Mouse (Mus musculus): ENCODE results near the gene Ndrg4. TPM values are rescaled to one million over a fixed set of nuclear protein-coding genes. Genes with fewer than 3 reads are reported as not detected.

The Ndrg4 gene
- polyA plus RNA-seq, 1 experiment from 2014 or later: 20.6 TPM

GRCm38 (mm10) chr8:95764133-95764532 is 87.4 kb downstream of the Ndrg4 start:
- 95% methylated on average over 1 of the region's 1 CpGs for WGBS
- Histone ChIP-seq H3K36me3 (replicated peaks) (peaks cover 100% of the 10 kb centered on the region), H3K27me3 (replicated peaks; ENCODE audit: low read depth, poor library complexity, severe bottlenecking) (no peaks in the 10 kb centered on the region), H3K4me1 (no peaks in the 10 kb centered on the region), H3K9me3 (no peaks in the 10 kb centered on the region), H3K4me3 (no peak overlapping the region), H3K27ac (replicated peaks) (no peak overlapping the region)
- no peak for DNase-seq (ENCODE audit: low spot score)

Small RNA genes lying within 50 kb of the gene (microRNA-seq; reads per million reads assigned to microRNA genes)
- gene Mir7073: 1.2 reads per million

Other genes starting within 250 kb of the Ndrg4 start
- 141 and 148 TPM in 2 replicates for gene Cfap20, start 242.1 kb upstream of the Ndrg4 start, polyA plus RNA-seq (2016; fragmentation: Nextera tagmentation; extraction: Ambion mirVana)
- gene Csnk2a2, start 186.9 kb upstream of the Ndrg4 start, polyA plus RNA-seq (2016; fragmentation: Nextera tagmentation; extraction: Ambion mirVana): 12.6 and 15.2 TPM in 2 replicates
- gene Ccdc113, start 142.9 kb upstream of the Ndrg4 start, polyA plus RNA-seq (2016; fragmentation: Nextera tagmentation; extraction: Ambion mirVana): 0.11 and 0.30 TPM in 2 replicates
- gene Prss54, start 100.6 kb upstream of the Ndrg4 start, polyA plus RNA-seq (2016; fragmentation: Nextera tagmentation; extraction: Ambion mirVana): not detected in 2 replicates
- gene Gins3, start 43.5 kb upstream of the Ndrg4 start, polyA plus RNA-seq (2016; fragmentation: Nextera tagmentation; extraction: Ambion mirVana): 31.8 and 32.2 TPM in 2 replicates
- gene Setd6, start 38.9 kb downstream of the Ndrg4 start, polyA plus RNA-seq (2016; fragmentation: Nextera tagmentation; extraction: Ambion mirVana): 19.9 and 21.0 TPM in 2 replicates
- gene Cnot1, start 130.5 kb downstream of the Ndrg4 start, polyA plus RNA-seq (2016; fragmentation: Nextera tagmentation; extraction: Ambion mirVana): 112 and 114 TPM in 2 replicates
- gene Sap18b, start 148.4 kb downstream of the Ndrg4 start, polyA plus RNA-seq (2016; fragmentation: Nextera tagmentation; extraction: Ambion mirVana): 381 and 383 TPM in 2 replicates
- gene Slc38a7, start 176.6 kb downstream of the Ndrg4 start, polyA plus RNA-seq (2016; fragmentation: Nextera tagmentation; extraction: Ambion mirVana): 18.3 and 18.4 TPM in 2 replicates
- gene Got2, start 211.6 kb downstream of the Ndrg4 start, polyA plus RNA-seq (2016; fragmentation: Nextera tagmentation; extraction: Ambion mirVana): 183 and 187 TPM in 2 replicates

Data from embryonic facial prominence, embryonic 10.5 days (tissue).